Mouse (Mus musculus): Measurements from ENCODE around the gene Adamts20. TPM values are rescaled to one million over a fixed set of nuclear protein-coding genes. Genes with fewer than 3 reads are reported as not detected.
A peak's percentile ranks its signal among the peaks of the same experiment; 100 is the strongest.

The Adamts20 gene
- total and polyA plus RNA-seq, 2 experiments from 2014 or later, result 2.3 to 5.6 TPM

GRCm38 (mm10) chr15:94246669-94247068 lies 218.5 kb downstream of the Adamts20 start:
- H3K27me3 ChIP-seq (ENCODE audit: insufficient read depth, low read length), result no peaks in the 10 kb centered on the region

GRCm38 (mm10) chr15:94244336-94244735 lies 220.9 kb downstream of the Adamts20 start:
- ATAC-seq (no peak), DNase-seq (no peak)
- Histone ChIP-seq H3K27ac (ENCODE audit: low read depth, low read length) (no peak overlapping the region), H3K36me3 (ENCODE audit: insufficient read depth) (no peaks in the 10 kb centered on the region), H3K4me1 (ENCODE audit: insufficient read depth) (no peaks in the 10 kb centered on the region), H3K27me3 (ENCODE audit: insufficient read depth, low read length) (no peaks in the 10 kb centered on the region), H3K9me3 (ENCODE audit: low read length) (no peaks in the 10 kb centered on the region), H3K4me2 (ENCODE audit: low read depth) (no peak overlapping the region), H3K4me3 (ENCODE audit: low read depth, low read length) (no peak overlapping the region), H3K9ac (no peak overlapping the region)
- TF ChIP-seq CTCF (IDR thresholded peaks at IDR 0.05; ENCODE audit: low read depth), result no peak
- WGBS, result 83% methylated on average over 2 of the region's 2 CpGs

More at GRCm38 (mm10) chr15:94246669-94247068, 218.5 kb downstream of the Adamts20 start:
- no peak for TF ChIP-seq CTCF (IDR thresholded peaks at IDR 0.05; ENCODE audit: low read depth)
- H3K4me3 ChIP-seq (ENCODE audit: low read depth, low read length), result no peak overlapping the region
- H3K9ac ChIP-seq, result no peak overlapping the region
- no peak overlapping the region for H3K27ac ChIP-seq (ENCODE audit: low read depth, low read length)
- WGBS, result 83% methylated on average over 5 of the region's 5 CpGs
- no peak for ATAC-seq
- no peaks in the 10 kb centered on the region for H3K9me3 ChIP-seq (ENCODE audit: low read length)
- H3K4me1 ChIP-seq (ENCODE audit: insufficient read depth), result no peaks in the 10 kb centered on the region
- no peak overlapping the region for H3K4me2 ChIP-seq (ENCODE audit: low read depth)
- no peaks in the 10 kb centered on the region for H3K36me3 ChIP-seq (ENCODE audit: insufficient read depth)
- DNase-seq, result no peak

GRCm38 (mm10) chr15:94242133-94242532 lies 223.1 kb downstream of the Adamts20 start:
- Histone ChIP-seq H3K9me3 (ENCODE audit: low read length) (no peaks in the 10 kb centered on the region), H3K27me3 (ENCODE audit: insufficient read depth, low read length) (no peaks in the 10 kb centered on the region), H3K4me2 (ENCODE audit: low read depth) (no peak overlapping the region), H3K4me1 (ENCODE audit: insufficient read depth) (no peaks in the 10 kb centered on the region), H3K4me3 (ENCODE audit: low read depth, low read length) (no peak overlapping the region), H3K36me3 (ENCODE audit: insufficient read depth) (no peaks in the 10 kb centered on the region), H3K9ac (no peak overlapping the region), H3K27ac (ENCODE audit: low read depth, low read length) (no peak overlapping the region)
- TF ChIP-seq CTCF (IDR thresholded peaks at IDR 0.05; ENCODE audit: low read depth), result no peak
- no peak for ATAC-seq
- 91% methylated on average over 1 of the region's 1 CpGs for WGBS
- DNase-seq, result no peak

- Histone ChIP-seq H3K4me2 (ENCODE audit: low read depth) (no peak overlapping the region), H3K9ac (no peak overlapping the region), H3K9me3 (ENCODE audit: low read length) (no peaks in the 10 kb centered on the region), H3K27me3 (ENCODE audit: insufficient read depth, low read length) (no peaks in the 10 kb centered on the region), H3K4me3 (ENCODE audit: low read depth, low read length) (no peak overlapping the region), H3K36me3 (ENCODE audit: insufficient read depth) (no peaks in the 10 kb centered on the region), H3K4me1 (ENCODE audit: insufficient read depth) (no peaks in the 10 kb centered on the region), H3K27ac (ENCODE audit: low read depth, low read length) (no peak overlapping the region)
- DNase-seq, result no peak
- 84% methylated on average over 4 of the region's 4 CpGs for WGBS
- peak; percentile 34 for TF ChIP-seq CTCF (IDR thresholded peaks at IDR 0.05; ENCODE audit: low read depth)
- no peak for ATAC-seq
Observed at GRCm38 (mm10) chr15:94239637-94240036, 225.6 kb downstream of the Adamts20 start.

GRCm38 (mm10) chr15:94239127-94239526 lies 226.1 kb downstream of the Adamts20 start:
- no peaks in the 10 kb centered on the region for H3K4me1 ChIP-seq (ENCODE audit: insufficient read depth)
- 83% methylated on average over 6 of the region's 6 CpGs for WGBS
- TF ChIP-seq CTCF (IDR thresholded peaks at IDR 0.05; ENCODE audit: low read depth), result no peak
- H3K4me3 ChIP-seq (ENCODE audit: low read depth, low read length), result no peak overlapping the region
- H3K9ac ChIP-seq, result no peak overlapping the region
- H3K27ac ChIP-seq (ENCODE audit: low read depth, low read length), result no peak overlapping the region
- DNase-seq (no peak), ATAC-seq (no peak)
- no peaks in the 10 kb centered on the region for H3K36me3 ChIP-seq (ENCODE audit: insufficient read depth)
- no peak overlapping the region for H3K4me2 ChIP-seq (ENCODE audit: low read depth)
- no peaks in the 10 kb centered on the region for H3K27me3 ChIP-seq (ENCODE audit: insufficient read depth, low read length)
- no peaks in the 10 kb centered on the region for H3K9me3 ChIP-seq (ENCODE audit: low read length)

GRCm38 (mm10) chr15:94238058-94238876 lies 227.0 kb downstream of the Adamts20 start:
- Histone ChIP-seq H3K27ac (ENCODE audit: low read depth, low read length) (no peak overlapping the region), H3K9me3 (ENCODE audit: low read length) (no peaks in the 10 kb centered on the region), H3K27me3 (ENCODE audit: insufficient read depth, low read length) (no peaks in the 10 kb centered on the region), H3K9ac (no peak overlapping the region), H3K4me3 (ENCODE audit: low read depth, low read length) (no peak overlapping the region), H3K4me2 (ENCODE audit: low read depth) (no peak overlapping the region), H3K4me1 (ENCODE audit: insufficient read depth) (no peaks in the 10 kb centered on the region), H3K36me3 (ENCODE audit: insufficient read depth) (no peaks in the 10 kb centered on the region)
- ATAC-seq (no peak), DNase-seq (no peak)
- WGBS, result 87% methylated on average over 14 of the region's 14 CpGs
- TF ChIP-seq CTCF (IDR thresholded peaks at IDR 0.05; ENCODE audit: low read depth), result no peak

- TF ChIP-seq CTCF (IDR thresholded peaks at IDR 0.05; ENCODE audit: low read depth), result no peak
- no peaks in the 10 kb centered on the region for H3K4me1 ChIP-seq (ENCODE audit: insufficient read depth)
- H3K27me3 ChIP-seq (ENCODE audit: insufficient read depth, low read length), result no peaks in the 10 kb centered on the region
- H3K9ac ChIP-seq, result no peak overlapping the region
- H3K4me2 ChIP-seq (ENCODE audit: low read depth), result no peak overlapping the region
- H3K4me3 ChIP-seq (ENCODE audit: low read depth, low read length), result no peak overlapping the region
- H3K9me3 ChIP-seq (ENCODE audit: low read length), result no peaks in the 10 kb centered on the region
- 78% methylated on average over 2 of the region's 2 CpGs for WGBS
- ATAC-seq (no peak), DNase-seq (no peak)
- no peaks in the 10 kb centered on the region for H3K36me3 ChIP-seq (ENCODE audit: insufficient read depth)
- H3K27ac ChIP-seq (ENCODE audit: low read depth, low read length), result no peak overlapping the region
Observed at GRCm38 (mm10) chr15:94236726-94237125, 228.5 kb downstream of the Adamts20 start.

Data from forebrain, postnatal 0 days (tissue).